Mouse (Mus musculus): Measurements from ENCODE around the gene Ktn1. TPM values are rescaled to one million over a fixed set of nuclear protein-coding genes. Genes with fewer than 3 reads are reported as not detected.

Ktn1 gene
- total RNA-seq (2018; cell fraction: chromatin; rRNA removed), result 1,000 to 10,000 TPM in 2 of 26 experiments, 100 to 1,000 TPM in 24; 115 to 1,231 (median 215) TPM
- 10 to 100 TPM; 11.4 to 38.2 (median 16.4) TPM for total RNA-seq (2018; cell fraction: cytosol; rRNA removed)
- 100 to 1,000 TPM in 9 of 26 experiments, 10 to 100 TPM in 17; 34.6 to 566 (median 83.3) TPM for total RNA-seq (2018; cell fraction: nucleus; rRNA removed)
- 14.0 to 23.6 TPM (median 18.0 TPM) in 3 replicates for polyA plus RNA-seq (2018)

DNA sequence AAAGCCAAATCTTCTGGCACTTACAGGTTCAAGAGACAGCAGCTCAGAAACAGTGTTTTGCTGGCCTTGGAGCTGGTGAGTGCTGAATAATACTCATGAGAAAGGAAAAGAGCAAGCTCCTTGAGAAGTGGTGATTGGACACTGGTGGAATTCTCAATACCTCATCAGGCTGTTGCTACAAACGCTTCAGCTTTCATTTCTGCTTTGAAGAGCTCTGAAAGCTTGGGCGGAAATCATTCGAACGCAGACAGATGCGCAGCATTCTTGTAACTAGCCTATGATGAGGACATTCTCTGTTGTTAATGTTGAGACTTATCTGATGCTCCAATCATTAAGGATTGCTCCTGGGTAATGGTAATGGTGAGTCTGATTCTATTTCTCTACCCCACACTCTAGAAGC, at the start of gene Ktn1:
Gene Ktn1 (plus strand): TSS at position 231 of the 400 bp plus-strand sequence.
- Histone ChIP-seq H3K27ac (no peak within 1 kb of the TSS), H3K36me3 (ENCODE audit: inconsistent target) (no peaks in the 10 kb centered on the region), H3K4me3 (ENCODE audit: inconsistent target) (peak within 1 kb of the TSS; percentile 37), H3K79me2 (ENCODE audit: inconsistent target) (peaks cover 35% of the 10 kb centered on the region)
- 15% methylated on average over 5 of the region's 5 CpGs for WGBS (ENCODE audit: missing documents)

DNA sequence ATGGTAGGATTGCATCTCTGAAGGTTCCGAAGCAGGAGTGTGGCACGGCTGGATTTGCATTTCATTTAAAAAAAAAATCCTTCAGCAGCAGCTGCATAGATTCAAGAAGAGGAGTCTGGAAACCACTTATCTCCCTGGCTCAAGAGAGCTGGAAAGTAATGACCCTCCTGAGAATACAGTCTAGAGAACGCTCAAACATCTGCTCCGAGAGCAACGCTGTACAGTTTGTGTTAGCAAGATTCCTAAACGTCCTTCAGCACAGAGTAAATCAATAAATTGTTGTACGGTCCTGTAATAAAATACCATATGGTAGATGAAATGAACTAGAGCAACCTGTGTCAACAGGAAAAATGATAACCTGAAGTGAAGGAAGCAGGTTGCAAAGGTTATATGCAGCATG, 35.0 kb upstream of the Ktn1 start:
- no peak overlapping the region for H3K4me3 ChIP-seq (ENCODE audit: inconsistent target)
- 86% methylated on average over 7 of the region's 7 CpGs for WGBS (ENCODE audit: missing documents)
- no peak overlapping the region for H3K27ac ChIP-seq
- no peaks in the 10 kb centered on the region for H3K36me3 ChIP-seq (ENCODE audit: inconsistent target)
- no peaks in the 10 kb centered on the region for H3K79me2 ChIP-seq (ENCODE audit: inconsistent target)

DNA sequence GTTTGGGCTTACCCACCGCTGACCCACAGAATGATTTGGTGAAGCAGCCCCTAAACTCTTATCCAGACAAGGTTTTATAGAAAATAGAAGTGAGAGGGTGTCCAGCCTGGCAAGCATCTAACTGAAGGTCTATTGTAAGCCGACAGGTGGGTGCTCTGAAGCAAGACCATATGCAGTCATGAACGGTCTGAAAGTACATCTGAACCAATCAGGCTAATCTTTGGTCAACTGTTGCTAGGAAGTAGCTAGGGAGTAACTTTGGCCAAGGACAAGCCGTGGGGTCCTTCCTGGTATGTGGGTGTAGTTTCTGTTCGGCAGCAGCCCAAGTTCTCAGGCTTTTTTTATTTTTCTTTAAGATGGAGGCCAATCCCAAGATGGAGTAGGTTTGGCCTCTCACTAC, 29.4 kb upstream of the Ktn1 start:
- 86% methylated on average over 5 of the region's 5 CpGs for WGBS (ENCODE audit: missing documents)
- no peaks in the 10 kb centered on the region for H3K79me2 ChIP-seq (ENCODE audit: inconsistent target)
- no peak overlapping the region for H3K4me3 ChIP-seq (ENCODE audit: inconsistent target)
- H3K27ac ChIP-seq, result no peak overlapping the region
- no peaks in the 10 kb centered on the region for H3K36me3 ChIP-seq (ENCODE audit: inconsistent target)

DNA sequence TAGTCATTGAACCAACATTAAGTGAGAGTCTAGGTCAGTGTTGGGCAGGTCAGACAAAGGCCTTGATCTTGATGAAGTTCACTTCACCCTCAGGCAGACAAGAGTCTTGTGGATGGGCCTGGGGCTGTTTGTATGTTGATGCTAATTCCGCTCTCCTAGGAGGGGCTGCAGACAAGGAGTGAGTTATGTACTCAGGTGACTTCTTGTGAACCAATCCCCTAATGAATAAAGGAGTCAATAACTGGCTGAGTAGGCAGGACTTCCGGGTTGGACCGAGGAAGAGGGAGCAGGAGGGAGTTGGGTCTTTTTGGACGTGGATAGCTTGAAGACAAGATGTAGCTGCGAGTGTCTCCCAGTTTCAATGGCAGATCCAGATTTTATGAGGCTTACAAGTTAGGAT, 26.3 kb upstream of the Ktn1 start:
- Histone ChIP-seq H3K79me2 (ENCODE audit: inconsistent target) (no peaks in the 10 kb centered on the region), H3K27ac (no peak overlapping the region), H3K36me3 (ENCODE audit: inconsistent target) (no peaks in the 10 kb centered on the region), H3K4me3 (ENCODE audit: inconsistent target) (no peak overlapping the region)
- WGBS (ENCODE audit: missing documents), result 93% methylated on average over 5 of the region's 5 CpGs

GRCm38 (mm10) chr14:47624837-47625236, 23.4 kb upstream of the Ktn1 start:
- Histone ChIP-seq H3K4me3 (ENCODE audit: inconsistent target) (no peak overlapping the region), H3K79me2 (ENCODE audit: inconsistent target) (no peaks in the 10 kb centered on the region), H3K36me3 (ENCODE audit: inconsistent target) (no peaks in the 10 kb centered on the region), H3K27ac (no peak overlapping the region)
- 35% methylated on average over 2 of the region's 3 CpGs for WGBS (ENCODE audit: missing documents)

DNA sequence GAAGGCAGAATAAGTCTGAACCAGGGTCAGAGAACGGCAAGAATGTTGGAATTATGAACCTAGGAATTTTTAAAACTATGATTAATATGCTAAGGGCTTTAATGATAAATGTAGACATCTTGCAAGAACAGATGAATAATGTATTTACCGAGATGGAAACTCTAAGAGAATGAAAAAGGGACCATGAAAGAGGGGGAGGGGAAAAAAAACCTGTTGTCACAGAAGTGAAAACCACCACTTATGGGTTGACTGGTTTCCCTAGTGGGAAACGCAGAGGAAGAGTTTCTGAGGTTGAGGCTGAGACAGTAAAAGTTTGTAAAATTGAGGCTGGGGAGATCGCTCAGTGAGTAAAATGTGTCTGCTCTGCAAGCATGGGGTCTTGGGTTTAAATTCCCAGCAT, 22.1 kb upstream of the Ktn1 start:
- Histone ChIP-seq H3K36me3 (ENCODE audit: inconsistent target) (no peaks in the 10 kb centered on the region), H3K4me3 (ENCODE audit: inconsistent target) (no peak overlapping the region), H3K79me2 (ENCODE audit: inconsistent target) (no peaks in the 10 kb centered on the region), H3K27ac (no peak overlapping the region)
- WGBS (ENCODE audit: missing documents), result 48% methylated on average over 4 of the region's 4 CpGs

DNA sequence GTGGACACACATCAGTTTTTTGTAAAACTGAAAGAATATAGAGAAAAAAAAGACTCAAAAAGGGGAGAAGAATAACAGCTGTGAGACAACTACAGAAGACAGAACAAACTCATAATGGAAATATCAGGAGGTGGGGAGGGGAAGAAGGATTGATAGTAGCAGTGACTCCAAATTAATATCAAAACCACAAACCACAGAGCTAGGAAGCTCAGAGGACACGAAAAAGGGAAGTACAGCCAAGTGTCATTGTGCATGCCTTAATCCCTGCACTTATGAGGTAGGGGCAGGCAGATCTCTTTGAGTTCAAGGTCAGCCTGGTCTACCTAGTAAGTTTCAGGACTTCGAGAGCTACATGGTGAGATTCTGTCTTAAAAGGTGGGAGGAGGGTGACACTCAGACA, 21.4 kb upstream of the Ktn1 start:
- H3K27ac ChIP-seq, result no peak overlapping the region
- no peaks in the 10 kb centered on the region for H3K36me3 ChIP-seq (ENCODE audit: inconsistent target)
- 10% methylated on average over 2 of the region's 2 CpGs for WGBS (ENCODE audit: missing documents)
- H3K79me2 ChIP-seq (ENCODE audit: inconsistent target), result no peaks in the 10 kb centered on the region
- no peak overlapping the region for H3K4me3 ChIP-seq (ENCODE audit: inconsistent target)

GRCm38 (mm10) chr14:47627360-47627759, 20.9 kb upstream of the Ktn1 start:
- 87% methylated on average over 5 of the region's 5 CpGs for WGBS (ENCODE audit: missing documents)
- Histone ChIP-seq H3K27ac (no peak overlapping the region), H3K4me3 (ENCODE audit: inconsistent target) (no peak overlapping the region), H3K36me3 (ENCODE audit: inconsistent target) (no peaks in the 10 kb centered on the region), H3K79me2 (ENCODE audit: inconsistent target) (no peaks in the 10 kb centered on the region)

DNA sequence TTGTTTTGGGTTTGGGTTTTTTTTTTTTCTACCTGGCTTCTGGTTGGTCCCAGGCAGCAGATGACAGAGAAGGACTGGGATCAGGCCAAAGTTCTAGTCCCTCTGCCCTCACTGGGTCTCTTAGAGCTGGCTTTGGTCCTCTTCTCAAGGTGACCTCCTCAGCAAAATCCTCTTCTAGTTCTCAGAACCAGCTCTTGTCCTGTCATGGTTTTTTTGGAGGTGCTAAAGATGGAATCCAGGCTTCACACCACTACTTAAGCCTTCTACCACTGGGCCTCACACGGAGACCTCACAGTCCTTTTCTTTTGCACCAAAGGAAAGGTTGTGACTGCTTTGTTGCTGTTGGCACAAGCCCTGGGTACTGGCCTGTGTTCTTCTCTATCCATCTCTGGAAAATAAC, 15.8 kb upstream of the Ktn1 start:
- no peak overlapping the region for H3K27ac ChIP-seq
- no peaks in the 10 kb centered on the region for H3K79me2 ChIP-seq (ENCODE audit: inconsistent target)
- 100% methylated on average over 1 of the region's 1 CpGs for WGBS (ENCODE audit: missing documents)
- H3K4me3 ChIP-seq (ENCODE audit: inconsistent target), result no peak overlapping the region
- no peaks in the 10 kb centered on the region for H3K36me3 ChIP-seq (ENCODE audit: inconsistent target)

GRCm38 (mm10) chr14:47634410-47634809, 13.8 kb upstream of the Ktn1 start:
- H3K36me3 ChIP-seq (ENCODE audit: inconsistent target), result no peaks in the 10 kb centered on the region
- no peaks in the 10 kb centered on the region for H3K79me2 ChIP-seq (ENCODE audit: inconsistent target)
- H3K4me3 ChIP-seq (ENCODE audit: inconsistent target), result no peak overlapping the region
- WGBS (ENCODE audit: missing documents), result 62% methylated on average over 9 of the region's 9 CpGs
- H3K27ac ChIP-seq, result no peak overlapping the region

DNA sequence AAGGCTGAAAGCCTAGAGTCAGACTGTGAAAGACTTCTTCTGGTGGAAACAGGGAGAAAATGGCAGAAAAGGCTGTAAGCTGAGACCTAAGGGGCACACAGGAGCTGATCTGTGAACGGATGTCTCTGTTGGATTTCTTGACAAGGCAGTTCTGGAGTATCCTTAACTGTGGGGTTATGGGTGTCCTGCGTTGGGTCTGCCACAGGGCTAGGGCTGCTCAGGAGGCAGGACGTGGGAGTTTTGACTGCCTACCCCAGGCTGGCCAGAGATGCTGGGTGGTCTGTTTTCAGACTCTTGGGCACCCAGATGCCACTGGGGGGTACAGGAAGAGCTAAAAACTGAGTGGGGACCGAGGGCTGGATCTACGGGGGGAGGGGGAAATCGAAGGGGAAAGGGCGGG, 13.4 kb upstream of the Ktn1 start:
- WGBS (ENCODE audit: missing documents), result 84% methylated on average over 6 of the region's 7 CpGs
- Histone ChIP-seq H3K36me3 (ENCODE audit: inconsistent target) (no peaks in the 10 kb centered on the region), H3K4me3 (ENCODE audit: inconsistent target) (no peak overlapping the region), H3K79me2 (ENCODE audit: inconsistent target) (no peaks in the 10 kb centered on the region), H3K27ac (no peak overlapping the region)

GRCm38 (mm10) chr14:47638316-47638895, 9.8 kb upstream of the Ktn1 start:
- WGBS (ENCODE audit: missing documents), result 94% methylated on average over 3 of the region's 4 CpGs
- no peak overlapping the region for H3K4me3 ChIP-seq (ENCODE audit: inconsistent target)
- no peaks in the 10 kb centered on the region for H3K79me2 ChIP-seq (ENCODE audit: inconsistent target)
- no peaks in the 10 kb centered on the region for H3K36me3 ChIP-seq (ENCODE audit: inconsistent target)
- no peak overlapping the region for H3K27ac ChIP-seq

DNA sequence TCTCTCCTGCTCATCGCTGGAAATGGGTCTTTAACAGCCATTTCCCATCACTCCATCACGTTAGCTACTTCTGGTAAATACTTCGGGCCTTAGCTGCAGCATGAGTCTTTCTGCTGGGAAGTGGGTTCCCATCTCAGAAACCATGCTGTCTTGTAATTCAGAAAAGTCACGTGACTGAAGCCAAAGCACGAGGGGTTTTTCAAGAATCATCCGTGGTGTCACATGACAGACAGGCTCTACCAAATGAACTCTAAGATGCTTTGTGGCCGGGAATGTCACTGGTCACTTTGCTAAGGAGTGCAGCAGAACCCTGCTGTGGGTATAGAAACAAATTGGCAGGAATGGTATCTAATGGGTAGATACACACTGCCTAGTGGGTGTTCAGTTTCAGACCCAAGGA, 2.6 kb upstream of the Ktn1 start:
- 86% methylated on average over 6 of the region's 7 CpGs for WGBS (ENCODE audit: missing documents)
- peaks cover 9% of the 10 kb centered on the region for H3K79me2 ChIP-seq (ENCODE audit: inconsistent target)
- no peak overlapping the region for H3K4me3 ChIP-seq (ENCODE audit: inconsistent target)
- H3K36me3 ChIP-seq (ENCODE audit: inconsistent target), result no peaks in the 10 kb centered on the region
- no peak overlapping the region for H3K27ac ChIP-seq

GRCm38 (mm10) chr14:47646246-47646645, 2.0 kb upstream of the Ktn1 start:
- Histone ChIP-seq H3K27ac (no peak overlapping the region), H3K79me2 (ENCODE audit: inconsistent target) (peaks cover 15% of the 10 kb centered on the region), H3K4me3 (ENCODE audit: inconsistent target) (no peak overlapping the region), H3K36me3 (ENCODE audit: inconsistent target) (no peaks in the 10 kb centered on the region)
- WGBS (ENCODE audit: missing documents), result 94% methylated on average over 5 of the region's 5 CpGs

DNA sequence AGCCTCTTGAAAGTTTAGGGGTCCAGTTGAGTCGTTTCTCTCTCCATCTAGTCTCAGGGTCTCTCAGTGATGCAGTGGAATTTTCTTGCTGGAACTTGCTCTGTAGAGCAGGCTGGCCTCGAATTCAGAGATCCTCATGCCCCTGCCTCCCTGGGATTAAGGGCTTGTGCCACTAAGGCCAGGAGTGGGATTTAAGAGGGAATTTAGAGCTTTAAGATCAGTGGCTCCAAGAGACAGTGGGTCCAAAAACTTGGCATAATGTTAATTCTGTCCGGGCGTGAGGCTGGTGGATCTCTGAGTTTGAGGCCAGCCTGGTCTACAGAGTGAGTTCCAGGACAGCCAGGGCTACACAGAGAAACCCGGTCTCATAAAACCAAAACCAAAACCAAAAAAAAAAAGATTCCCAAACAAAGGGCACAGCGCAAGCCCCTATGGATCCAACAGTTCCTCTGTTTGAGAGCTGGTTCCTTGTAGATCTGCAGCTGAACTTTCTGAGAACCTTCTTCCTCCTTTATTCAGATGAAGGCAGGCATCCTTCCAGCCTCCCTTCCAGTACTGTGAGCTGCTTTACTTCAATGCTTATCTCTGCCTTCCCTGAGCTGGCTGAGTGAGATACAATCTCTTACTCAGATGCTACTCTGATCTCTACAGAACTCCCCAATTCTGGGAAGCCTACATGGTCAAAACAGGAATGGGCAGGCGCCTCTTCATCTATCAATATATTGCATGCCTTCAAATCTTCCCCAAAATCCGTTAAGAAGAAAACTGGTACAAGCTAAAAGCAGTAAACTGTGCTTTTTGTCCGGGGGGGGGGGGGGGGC, 1.3 kb upstream of the Ktn1 start:
- Histone ChIP-seq H3K4me3 (ENCODE audit: inconsistent target) (no peak overlapping the region), H3K27ac (no peak overlapping the region), H3K79me2 (ENCODE audit: inconsistent target) (peaks cover 22% of the 10 kb centered on the region), H3K36me3 (ENCODE audit: inconsistent target) (no peaks in the 10 kb centered on the region)
- WGBS (ENCODE audit: missing documents), result 72% methylated on average over 6 of the region's 9 CpGs
